In genomic region chr4:63024098-63024497, GRCm38 (mm10) we compare ENCODE assay signal across 18 mouse cellular contexts. TPM values are rescaled to one million over a fixed set of nuclear protein-coding genes. Genes with fewer than 3 reads are reported as not detected.
"Had no signal": no experiment of that assay in that cellular context is flagged by ENCODE, and none has a peak within 500 bp of the region (broad histone marks: within the 10 kb centered on the region; RNA-seq: fewer than 3 reads in every experiment).

No protein-coding gene starts in this region.

- H3K27me3 ChIP-seq: midbrain, embryonic 12.5 days; neural tube, embryonic 13.5 days; neural tube, embryonic 15.5 days had no signal

- H3K9ac ChIP-seq: liver, embryonic 14.5 days; lung, embryonic 14.5 days; midbrain, embryonic 12.5 days; neural tube, embryonic 13.5 days; neural tube, embryonic 15.5 days had no signal

- DNase-seq: lung, adult 18-20 months; lung, embryonic 14.5 days; lung, postnatal 10 days; midbrain, embryonic 14.5 days; retina, postnatal 1 day; right cerebral cortex, adult 18-20 months; right cerebral cortex, postnatal 25 days; right cerebral cortex, postnatal 4 days; spleen, adult 18-20 months; thymus, adult 2 months; thymus, postnatal 36 days had no signal

- ATAC-seq: midbrain, embryonic 16.5 days had no signal

- H3K4me2 ChIP-seq: lung, embryonic 14.5 days; midbrain, embryonic 12.5 days; neural tube, embryonic 13.5 days; neural tube, embryonic 15.5 days had no signal

- H3K36me3 ChIP-seq: midbrain, embryonic 12.5 days; neural tube, embryonic 15.5 days had no signal

- H3K27ac ChIP-seq: liver, embryonic 14.5 days; midbrain, embryonic 10.5 days; midbrain, embryonic 12.5 days; neural tube, embryonic 13.5 days; neural tube, embryonic 15.5 days had no signal

- H3K4me1 ChIP-seq: midbrain, embryonic 12.5 days had no signal

- H3K4me3 ChIP-seq: midbrain, embryonic 10.5 days; midbrain, embryonic 12.5 days; myocyte; neural tube, embryonic 13.5 days; neural tube, embryonic 15.5 days had no signal

- H3K9me3 ChIP-seq: midbrain, embryonic 12.5 days; neural tube, embryonic 13.5 days; neural tube, embryonic 15.5 days had no signal

RNA-seq across cellular contexts. Expression of gene Zfp618, which starts 58.7 kb away (rescaled TPM):
- polyA plus RNA-seq: myocyte had no signal
